Mouse (Mus musculus): Measurements from ENCODE around the gene Ntn4.
"Not testable (repeated sequence)": the region's sequence is repeated elsewhere in the genome, so short reads cannot be mapped to it uniquely, and the experiment has no call there.

The Ntn4 gene

DNA sequence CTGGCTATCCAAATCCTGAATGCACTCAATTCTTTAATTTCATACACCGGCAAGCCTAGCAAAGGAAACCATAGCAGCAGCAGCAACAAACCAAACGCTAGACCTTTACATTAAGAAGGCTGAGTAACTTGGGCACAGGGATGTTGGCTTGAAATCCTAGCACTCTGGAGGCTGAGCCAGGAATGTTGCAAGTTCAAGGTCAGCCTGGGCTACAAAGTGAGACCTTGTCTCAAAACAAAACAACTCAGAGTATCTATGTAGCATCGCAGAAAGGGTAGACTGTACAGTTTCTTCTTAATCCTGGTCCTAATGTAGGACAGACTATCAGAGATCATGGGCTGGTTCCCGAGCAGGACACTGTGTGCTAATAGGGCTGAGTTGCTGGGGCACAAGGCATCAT, 43.4 kb downstream of the Ntn4 start:
- no peak for DNase-seq (ENCODE audit: low read depth, low spot score)

DNA sequence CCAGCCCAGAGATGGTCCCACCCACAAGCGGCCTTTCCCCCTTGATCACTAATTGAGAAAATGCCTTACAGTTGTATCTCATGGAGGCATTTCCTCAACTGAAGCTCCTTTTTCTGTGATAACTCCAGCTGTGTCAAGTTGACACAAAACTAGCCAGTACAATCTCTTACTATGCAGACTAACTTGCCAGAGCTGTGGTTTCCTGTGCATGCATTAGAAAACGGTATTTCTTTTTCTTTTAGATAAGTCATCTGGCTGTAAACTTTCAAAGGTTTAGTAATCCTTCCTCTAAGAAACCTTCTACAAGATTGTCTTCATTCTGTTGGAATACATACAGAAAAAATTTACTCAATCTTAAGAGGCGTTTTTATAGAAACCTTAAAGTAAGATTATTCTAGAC, 44.9 kb downstream of the Ntn4 start:
- not testable (repeated sequence) for DNase-seq (ENCODE audit: low read depth, low spot score)

DNA sequence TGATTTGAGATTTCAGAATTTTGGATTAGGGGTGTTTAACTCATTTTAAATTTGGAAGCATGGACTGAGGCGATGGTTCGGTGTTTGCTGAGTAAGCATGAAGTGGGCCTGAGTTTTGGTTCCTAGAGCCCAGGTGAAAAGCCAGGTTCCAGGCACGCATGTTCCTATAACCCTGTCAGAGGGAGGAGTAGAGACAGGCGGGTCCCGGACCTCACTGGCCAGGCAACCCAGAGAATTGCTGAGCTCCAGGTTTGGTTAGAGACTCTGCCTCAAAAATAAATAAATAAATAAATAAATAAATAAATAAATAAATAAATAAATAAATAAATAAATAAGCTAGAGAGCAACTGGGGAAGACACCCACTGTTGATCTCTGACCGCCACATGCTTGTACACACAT, 46.1 kb downstream of the Ntn4 start:
- DNase-seq (ENCODE audit: low read depth, low spot score), result no peak

DNA sequence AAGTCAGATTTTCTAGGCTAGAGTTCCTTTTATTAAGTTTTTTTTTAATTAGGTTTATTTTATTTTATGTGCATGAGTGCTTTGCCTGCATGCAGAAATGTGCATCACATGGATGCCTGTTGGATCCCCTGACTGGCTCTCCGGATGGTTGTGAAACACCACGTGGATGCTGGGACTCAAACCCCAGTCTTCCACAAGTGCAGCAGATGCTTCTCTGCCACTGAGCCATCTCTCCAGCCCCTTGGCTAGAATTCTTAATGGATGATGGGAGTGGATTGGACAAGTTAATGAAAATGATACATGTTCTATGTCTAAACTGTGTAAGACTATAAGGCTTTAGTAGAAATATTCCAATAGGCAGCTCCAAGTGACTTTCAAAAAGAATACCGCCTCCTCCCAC, 47.3 kb downstream of the Ntn4 start:
- DNase-seq (ENCODE audit: low read depth, low spot score), result no peak

DNA sequence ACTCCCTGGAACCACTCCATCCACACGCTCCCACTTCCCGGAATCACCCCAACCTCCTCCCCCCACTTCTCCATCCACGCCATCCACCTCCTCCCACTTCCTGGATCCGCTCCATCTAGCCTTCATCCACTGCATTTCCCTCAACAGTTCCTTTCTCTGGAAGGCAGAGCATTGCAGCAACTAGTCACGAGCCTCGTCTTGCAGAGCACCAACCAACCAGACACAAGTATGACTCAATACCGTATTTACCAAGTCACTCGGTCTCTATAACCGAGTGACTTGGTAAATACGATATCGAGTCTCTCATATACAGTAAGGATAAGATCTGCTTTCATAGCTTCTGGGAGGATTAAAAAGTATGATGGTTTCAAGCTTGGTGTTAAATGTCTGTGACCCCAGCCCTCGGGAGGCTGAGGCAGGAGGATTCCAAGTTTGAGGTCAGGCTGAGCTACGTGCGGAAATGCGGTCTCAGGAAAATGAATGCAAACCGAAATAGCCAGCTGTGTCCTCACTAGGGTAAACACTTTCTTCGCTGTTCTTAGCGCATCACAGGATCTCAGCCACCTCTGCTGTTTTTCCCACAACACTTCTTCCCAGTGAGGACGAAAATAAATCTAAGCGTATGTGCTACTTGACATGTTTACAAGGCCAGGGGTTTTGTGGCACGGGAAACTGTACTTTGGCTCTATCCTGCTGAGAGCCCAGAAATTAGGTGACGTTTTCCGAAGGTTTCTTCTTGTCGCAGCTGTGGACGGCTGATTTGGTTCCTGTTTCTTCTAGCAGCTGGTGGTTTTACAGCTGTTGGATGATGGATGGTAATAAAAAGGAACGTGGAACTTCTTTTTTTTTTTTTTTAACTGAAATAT, 48.1 kb downstream of the Ntn4 start:
- DNase-seq (ENCODE audit: low read depth, low spot score), result no peak

DNA sequence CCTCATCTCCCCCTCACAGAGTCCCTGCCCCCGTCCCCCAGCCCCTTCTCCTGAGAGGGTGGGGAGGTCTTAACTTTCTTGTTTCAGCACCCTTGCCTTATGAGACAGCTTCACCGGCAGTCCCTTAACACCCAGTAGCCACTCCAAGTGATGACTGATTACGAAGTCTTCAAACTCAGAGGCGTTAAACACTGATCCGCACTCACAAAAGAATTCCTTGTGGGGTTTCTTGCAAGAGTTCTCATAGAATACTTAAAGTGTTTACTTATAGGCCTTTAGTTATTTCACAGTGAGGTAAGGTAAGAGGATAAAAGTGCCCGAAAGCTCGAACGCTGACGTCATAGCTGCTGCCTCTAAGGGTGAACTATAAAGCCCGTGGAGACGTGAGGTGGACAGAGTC, 50.9 kb downstream of the Ntn4 start:
- DNase-seq (ENCODE audit: low read depth, low spot score), result no peak

DNA sequence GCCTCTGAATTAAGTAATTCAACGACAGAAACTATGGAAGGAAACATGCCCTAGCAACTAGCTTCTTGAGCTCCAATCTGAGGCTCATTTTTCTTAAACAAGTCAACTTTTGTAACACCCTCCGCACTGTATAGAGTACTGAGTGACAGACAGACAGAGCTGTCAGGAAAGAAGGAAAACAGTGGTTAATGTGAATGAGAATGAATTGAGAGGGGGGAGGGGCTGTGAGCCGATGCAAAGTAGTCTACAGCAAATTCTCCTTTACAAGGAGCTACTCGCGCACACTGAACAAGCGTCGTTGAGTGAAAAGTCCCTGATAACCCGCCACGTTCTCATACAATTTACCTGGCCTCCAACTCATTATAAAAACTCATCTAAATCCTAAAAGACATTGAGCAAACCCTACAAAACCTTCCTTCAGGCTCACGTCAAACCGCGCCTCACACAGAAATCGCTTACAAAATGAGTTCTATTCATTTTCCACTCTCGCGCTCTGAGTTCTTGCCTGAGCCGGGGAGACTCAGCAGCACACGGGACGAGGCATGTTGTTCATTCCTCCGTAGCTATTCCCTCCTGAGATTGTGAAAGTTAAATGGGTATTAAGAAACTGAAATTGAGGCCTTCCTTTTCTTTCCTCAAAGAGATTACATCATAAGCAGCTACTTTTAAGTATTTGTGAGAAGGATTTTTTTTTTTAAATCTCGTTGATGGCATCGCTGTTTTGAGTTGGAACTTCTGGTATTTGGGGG, 54.7 kb downstream of the Ntn4 start:
- DNase-seq (ENCODE audit: low read depth, low spot score), result no peak

DNA sequence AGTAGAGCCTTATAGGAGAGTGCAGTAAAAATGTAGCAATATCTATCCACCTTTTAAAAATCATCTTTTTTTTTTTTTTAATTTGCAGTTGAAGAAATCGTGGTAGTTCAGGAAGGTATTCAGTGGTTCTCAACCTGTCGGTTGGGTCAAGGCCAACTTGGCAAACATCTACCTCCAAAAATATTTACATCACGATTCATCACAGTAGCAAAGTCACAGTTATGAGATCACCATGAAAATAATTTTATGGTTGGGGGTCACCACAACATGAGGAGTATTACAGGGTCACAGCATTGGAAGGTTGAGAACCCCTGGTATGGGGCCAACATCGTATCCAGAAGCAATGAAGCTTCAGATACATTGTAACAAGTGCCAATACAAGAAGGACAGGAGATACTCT, 55.5 kb downstream of the Ntn4 start:
- no peak for DNase-seq (ENCODE audit: low read depth, low spot score)

DNA sequence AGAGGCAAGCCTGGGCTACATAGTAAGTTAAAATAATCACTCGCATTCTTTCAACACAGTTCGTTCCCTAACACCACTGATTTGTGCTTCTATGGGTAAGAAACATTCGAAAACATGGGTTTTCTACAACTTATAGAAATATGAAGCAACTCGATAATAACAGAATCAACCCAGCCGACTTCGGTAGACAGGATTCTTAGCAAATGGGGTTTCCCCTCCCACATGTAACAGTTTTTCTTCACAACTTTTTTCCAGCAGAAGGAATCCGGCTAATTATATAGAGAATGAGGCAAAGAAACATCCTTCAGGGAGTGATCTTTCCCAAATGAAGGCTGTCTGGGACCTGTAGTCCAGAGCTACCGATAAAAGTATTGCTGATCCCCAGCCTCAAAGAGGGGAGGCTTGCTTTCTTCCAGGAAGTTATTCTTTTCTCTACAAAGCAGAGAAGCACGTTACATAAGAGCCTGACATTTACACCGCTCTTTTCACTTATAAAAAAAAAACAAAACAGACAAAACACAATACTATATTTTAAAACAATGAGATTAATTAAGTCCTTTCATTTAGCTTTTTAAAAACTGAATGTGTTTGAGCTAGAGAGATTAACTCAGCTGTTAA, 57.5 kb downstream of the Ntn4 start:
- no peak for DNase-seq (ENCODE audit: low read depth, low spot score)

DNA sequence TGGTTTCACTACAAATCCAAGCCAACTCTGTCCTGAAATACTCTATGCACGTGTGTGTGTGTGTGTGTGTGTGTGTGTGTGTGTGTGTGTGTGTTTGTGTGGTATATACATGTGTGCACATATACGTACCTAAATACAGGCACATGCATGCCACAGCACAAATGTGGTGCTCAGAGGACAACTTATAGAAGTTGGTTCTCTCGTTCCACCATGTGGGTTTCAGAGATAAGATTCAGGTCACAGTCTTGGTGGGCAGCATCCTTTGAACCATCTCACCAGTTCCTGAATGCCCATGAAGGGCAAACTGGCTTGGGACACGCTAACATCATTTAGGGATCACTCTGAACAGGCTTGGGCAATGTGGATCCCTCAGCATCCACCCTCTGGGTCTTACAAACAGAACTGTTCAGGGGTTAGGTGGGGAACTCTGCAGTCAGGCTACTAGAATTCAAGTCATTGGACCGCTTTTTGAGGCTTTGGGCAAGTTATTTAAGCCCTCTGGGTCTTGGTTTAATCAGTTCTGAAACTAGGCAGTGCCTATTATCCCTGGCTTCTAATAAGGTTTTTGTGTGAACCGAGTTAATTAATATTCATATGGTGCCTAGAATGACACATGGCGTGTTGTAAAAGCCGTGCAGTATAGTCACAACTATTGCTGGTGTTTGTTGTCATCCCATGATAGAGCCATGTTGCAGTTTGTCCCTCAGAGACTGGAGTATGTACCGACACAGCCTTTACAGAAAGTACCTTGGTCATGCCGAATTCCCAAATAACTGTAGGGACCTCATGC, 59.4 kb downstream of the Ntn4 start:
- no peak for DNase-seq (ENCODE audit: low read depth, low spot score)

DNA sequence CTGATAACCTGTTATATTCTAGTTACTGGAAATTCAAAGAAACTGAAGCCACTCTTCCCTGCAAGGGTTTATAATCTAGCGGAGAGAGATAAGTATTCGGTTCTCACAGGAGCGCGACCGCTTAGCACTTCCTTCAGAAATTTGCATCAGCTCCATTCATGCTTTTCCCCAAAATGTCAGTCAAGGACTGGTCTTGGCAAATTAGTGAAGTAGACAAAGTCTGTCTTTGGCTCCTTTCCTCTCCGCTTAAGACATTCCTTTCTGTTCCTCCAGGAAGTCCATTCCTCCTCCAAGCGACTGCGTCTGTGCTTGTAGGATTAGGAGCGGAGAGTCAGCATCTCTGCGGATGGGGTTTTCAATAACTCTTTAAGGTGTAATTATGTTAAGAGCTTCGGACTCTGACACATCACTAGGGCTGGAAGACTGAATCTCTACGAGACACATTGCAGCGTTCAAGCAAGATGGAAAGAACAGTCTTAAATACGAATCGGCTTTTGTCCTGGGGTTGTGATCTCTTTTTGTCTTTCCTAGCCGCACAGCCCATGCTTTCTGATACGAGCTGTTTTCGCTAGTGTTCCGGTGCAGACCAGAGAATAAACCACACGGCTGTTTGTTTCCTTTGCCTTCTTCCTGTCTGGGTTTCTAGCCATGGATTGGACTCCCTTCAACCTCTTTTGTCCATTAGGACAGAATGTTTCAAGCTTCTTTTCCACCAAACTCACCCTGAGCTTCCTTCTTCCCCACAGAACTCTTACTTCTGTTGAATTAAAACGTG, 60.3 kb downstream of the Ntn4 start:
- DNase-seq (ENCODE audit: low read depth, low spot score), result no peak

DNA sequence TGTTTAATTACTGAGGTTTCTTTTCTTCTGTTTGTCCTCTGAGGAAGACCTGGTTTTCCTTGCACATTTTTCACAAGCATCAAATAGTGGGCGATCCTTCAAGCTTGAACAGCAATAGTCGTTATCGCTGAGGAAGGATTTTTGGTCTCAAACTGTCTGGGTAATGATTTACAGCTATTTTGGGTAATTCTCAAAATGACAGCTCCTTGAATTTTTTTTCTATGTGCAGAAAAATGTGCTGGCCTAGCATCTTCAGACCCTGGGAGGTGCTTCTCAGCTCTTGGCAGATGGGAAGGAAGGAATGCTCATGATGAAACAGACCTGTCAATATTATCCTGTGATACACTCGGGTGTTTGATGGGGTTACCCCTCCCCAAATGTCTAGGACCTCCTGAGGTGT, 63.5 kb downstream of the Ntn4 start:
- no peak for DNase-seq (ENCODE audit: low read depth, low spot score)

DNA sequence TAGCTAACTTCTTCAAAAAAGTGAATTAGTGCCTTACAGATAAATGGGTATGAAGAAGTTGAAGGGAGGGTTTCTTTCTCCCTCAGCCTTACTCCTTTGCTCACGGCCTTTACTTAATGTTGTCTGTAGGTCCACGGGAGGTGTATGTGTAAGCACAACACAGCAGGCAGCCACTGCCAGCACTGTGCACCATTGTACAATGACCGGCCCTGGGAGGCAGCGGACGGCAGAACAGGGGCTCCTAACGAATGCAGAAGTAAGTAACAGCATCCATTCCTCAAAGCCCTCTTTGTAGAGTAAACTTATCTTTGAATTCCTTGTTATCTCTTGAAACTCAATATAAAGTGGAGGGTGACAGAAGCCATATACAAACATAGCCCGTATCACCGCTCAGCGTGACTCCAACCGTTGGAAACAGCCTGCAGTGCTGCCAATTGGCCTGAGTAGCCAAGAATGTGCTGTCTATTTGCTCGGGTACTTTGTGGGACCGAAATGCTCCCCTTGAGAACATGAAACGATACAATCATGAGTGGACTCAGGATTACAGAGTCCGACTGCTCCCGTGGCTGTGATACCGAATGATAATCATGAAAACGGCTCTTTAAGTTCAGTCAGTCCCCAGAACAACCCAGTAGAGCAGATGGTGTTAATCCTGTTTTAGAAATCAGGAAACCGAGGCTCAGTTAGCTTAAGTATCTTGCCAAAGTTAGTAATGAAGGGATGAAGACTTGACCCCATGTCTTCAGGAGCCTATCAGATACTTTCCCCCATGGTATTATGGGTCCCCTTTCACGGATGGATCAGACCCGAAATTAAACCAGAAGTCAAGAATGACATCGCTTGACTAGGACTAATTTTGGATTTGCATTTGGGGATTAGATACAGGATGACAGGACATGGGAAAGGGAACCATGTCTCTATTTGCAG, 66.9 kb downstream of the Ntn4 start:
- DNase-seq (ENCODE audit: low read depth, low spot score), result no peak

DNA sequence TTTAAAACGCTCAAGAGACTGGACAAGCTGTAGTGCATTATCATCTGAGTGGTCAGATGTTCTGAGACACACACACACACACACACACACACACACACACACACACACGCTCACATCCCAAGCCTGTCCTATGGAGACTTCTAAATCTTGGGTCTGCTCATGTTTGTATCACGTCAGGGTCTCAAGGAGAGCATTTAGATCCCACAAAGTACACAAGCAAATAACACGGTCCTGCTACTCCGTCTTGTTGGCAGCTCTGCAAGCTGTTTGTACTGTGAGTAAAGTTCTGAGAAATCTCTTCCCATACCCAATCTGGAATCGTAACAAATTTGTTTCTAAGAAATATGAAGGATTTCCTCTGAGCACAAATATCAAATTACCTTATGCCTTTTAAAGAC, 67.6 kb downstream of the Ntn4 start:
- DNase-seq (ENCODE audit: low read depth, low spot score), result no peak

DNA sequence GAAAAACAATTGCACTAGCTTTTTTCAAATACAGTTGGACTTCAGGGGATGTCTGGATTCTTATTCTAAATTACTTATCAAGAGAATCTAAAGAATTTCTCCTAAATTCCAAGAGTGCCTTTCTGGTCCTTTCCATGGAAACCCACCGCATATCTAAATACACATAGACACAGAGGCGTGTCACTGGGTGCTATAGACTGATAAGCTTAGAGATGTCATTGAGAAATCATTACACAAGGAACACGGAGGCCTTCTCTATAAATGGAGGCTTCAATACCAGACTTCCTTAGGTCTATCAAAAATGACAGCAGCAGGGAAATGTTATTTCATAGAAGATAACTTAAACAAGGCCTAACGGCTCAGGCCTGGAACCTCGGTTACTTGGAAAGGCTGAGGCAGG, 68.0 kb downstream of the Ntn4 start:
- no peak for DNase-seq (ENCODE audit: low read depth, low spot score)

DNA sequence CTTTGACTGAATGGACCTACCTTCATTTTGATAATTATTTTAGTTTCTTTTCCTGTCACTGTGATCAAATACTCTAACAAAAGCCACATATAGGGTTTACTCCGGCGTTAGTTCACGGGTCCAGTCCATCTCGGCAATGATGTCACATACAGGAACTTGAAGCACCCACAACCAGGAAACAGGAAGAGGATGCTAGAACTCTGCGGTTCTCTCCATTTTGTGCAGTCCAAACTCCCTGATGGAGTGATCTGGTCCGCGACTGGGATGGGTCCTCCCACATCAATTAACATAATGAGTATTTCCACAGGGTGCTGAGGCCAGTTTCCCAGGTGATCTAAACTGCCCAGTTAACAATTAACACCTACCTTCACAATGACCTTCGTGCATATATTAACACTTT, 69.1 kb downstream of the Ntn4 start:
- DNase-seq (ENCODE audit: low read depth, low spot score), result no peak

DNA sequence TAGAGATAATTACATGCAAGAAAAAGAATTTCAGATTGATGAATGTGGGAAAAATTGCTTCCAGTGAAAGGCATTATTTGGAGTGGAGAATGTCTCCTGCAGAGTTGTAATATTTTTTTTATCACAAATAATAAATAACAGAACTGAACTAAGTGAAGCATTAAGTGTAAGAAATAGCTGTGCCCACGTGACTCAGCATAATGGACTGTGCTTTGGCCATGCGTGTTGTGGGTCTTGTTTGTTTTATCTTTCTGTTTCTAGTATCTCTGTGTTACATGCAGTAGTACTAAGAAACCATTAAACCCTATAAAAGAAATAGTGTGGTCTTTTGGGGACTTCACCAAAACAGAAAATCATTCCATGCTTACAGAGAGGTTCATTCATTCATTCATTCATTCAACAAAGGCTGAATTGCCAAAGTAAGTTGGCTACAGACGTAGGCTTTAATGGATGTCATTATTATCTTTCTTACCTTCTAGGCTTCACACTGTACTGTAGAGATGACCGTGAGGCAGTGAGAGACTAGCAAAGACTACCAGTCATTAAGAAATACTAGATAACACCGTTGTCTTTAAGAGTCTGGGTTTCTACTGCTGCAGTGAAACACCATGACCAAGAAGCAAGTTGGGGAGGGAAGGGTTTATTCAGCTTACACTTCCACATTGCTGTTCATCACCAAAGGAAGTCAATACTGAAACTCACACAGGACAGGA, 81.3 kb downstream of the Ntn4 start:
- DNase-seq (ENCODE audit: low read depth, low spot score), result no peak

DNA sequence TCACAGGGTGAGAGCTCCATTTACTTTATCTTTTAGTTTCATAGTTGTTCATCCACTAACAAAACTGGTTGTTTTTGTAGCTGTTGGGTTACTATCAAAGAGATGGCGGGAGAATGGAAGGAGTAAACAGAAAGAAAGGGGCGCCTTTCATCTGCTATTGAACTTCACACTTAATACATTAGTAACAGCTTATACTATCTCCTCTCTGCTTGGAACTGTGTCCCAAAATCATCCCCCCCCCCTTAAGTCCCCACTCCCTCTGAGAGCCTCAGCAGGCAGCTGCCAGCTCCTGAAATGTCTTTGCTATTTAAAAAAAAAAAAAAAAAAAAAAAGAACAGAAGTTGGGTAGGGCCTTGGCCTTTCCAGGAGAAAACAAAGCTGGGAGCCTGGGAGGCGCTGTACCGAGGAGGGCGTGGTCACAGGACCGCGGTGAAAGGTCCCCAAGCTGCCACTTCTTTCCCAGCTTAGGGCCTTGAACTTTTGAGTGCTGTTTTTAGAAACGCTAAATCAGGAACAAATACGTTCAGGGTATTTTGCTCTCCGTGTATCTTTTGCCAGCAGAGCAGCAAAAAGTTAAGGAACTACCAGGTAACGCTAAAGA, 83.6 kb downstream of the Ntn4 start:
- DNase-seq (ENCODE audit: low read depth, low spot score), result no peak

DNA sequence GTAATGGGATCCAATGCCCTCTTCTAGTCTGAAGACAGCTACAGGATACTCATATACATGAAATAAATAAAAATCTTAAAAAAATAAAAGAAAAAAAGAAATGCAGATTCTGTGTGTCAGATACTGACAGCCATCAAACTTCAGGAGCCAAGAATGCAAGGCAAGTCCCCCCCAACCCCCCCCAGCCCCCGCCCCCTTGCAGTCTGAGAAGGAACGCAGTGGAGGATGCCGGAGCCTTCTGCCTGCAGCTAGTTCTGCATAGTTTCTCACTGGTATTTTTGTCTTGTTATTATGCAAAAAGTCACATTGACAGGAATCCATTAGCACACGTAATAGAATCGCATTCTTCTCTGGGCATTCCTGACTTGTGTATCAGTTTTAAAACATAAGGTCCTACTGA, 87.7 kb downstream of the Ntn4 start:
- DNase-seq (ENCODE audit: low read depth, low spot score), result no peak
